Mouse (Mus musculus) thymus, postnatal 25 days (tissue): ENCODE measurements around the gene Armc9.

ENCODE experiments used
- DNase-seq: peaks from one replicate; pipeline ENCODE4 v3.0.0; 2022

The Armc9 gene

GRCm38 (mm10) chr1:86285295-86285694, 130.7 kb downstream of the Armc9 start:
- DNase-seq, result no peak

- DNase-seq, result no peak
Observed at GRCm38 (mm10) chr1:86287473-86287872, 132.9 kb downstream of the Armc9 start.

DNA sequence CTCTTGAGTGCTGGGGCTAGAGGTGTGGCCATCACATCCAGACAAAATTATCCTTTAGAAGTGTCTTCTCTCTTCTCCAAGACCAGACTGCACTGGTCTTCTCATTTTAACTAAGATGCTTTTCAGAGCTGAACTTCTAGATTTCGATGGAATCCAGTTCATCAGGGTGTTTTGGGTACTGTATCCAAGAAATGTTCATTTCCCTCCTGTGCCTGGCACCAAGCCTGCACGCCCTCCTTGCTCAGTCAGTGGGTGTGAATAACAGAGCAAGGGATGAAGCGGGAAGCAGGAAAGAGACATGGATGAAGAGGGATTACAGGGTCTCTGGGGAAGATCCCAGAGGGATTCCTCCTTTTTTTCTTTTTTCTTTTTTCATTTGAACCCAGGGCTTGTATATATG, 135.9 kb downstream of the Armc9 start:
- no peak for DNase-seq

- DNase-seq, result no peak
Observed at GRCm38 (mm10) chr1:86293091-86293490, 138.5 kb downstream of the Armc9 start.

DNA sequence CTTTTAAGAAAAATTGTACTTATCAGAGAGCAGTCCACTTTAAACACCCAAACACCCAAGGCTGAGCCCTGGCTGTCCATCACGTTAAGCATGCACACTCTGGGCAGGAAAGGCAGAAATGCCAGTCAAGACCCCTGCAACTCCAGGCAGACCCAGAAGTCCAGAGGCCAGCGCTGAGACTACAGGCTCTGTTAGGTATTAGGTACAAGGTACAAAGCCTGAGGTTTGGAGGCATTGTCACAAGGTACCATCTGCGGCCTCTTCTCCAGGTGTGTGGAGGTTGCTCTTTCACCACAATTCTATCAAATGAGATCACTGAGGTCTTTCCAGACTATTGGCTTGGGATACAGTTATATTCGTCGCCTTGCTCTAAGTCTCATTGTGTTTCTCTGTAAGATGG, 139.3 kb downstream of the Armc9 start:
- no peak for DNase-seq

DNA sequence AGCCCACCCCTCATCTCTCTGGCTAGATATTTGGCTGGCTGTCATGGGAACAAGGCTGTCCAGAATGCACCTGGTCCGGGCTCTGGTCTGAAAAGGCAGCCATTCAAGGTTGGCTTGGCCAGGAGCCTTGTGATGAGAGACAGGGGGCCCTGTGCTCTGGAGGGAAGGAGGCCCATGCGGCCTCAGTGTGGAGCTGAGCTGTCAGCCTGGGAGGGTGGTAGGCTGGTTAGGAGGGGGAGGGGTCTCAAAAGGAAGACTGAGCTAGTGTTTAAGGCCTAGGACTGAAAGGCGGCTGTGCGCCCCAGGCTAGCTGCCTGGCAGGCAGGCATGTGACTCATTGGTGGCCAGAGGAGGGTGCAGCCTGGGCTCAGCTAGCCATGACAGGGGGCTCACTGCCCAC, 139.9 kb downstream of the Armc9 start:
- DNase-seq, result no peak

DNA sequence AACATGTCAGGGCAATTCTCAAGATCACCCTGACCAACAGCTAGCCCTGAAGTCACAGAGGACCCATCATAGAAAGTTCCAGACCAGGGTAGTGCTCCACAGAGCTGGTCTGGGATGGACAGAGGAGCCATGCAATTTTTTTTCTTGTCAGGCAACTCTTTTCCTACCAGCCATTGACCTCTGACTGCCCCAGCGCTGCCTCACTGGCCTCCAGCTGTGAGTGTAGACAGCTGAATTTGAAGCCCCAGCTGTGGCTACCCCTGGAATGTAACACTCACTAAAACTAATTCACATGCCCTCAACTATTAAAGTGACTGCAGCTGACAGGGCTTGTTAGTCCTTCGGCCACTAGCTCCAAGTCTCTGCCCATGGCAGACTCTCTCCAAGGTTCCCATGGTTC, 145.5 kb downstream of the Armc9 start:
- no peak for DNase-seq

DNA sequence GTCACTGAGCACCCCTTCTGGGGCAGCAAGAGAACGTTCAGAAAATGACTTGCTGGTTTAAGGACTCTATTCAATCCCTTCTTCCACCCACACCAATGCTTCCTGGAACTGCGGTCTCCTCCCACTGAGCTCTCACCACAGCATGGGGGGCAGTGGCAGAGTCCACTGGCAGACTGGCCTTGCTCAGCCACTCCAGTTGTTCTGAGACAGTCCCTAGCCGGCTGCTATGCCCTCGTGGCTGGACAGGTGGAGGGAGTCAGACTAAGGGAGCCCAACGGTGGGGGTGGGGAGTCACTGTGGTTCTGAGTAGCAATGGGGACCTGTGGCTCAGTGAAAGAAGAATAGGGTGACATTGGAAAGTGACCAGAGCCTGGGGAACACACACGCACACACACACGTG, 146.2 kb downstream of the Armc9 start:
- peak; percentile 9 for DNase-seq

- DNase-seq, result peak; percentile 68
Observed at GRCm38 (mm10) chr1:86301221-86302091, 146.9 kb downstream of the Armc9 start.

GRCm38 (mm10) chr1:86302532-86302931, 148.0 kb downstream of the Armc9 start, which contains the start of gene B3gnt7:
TSS of gene B3gnt7 (plus strand) at chr1:86302832.
- DNase-seq, result no peak

- peak; percentile 20 for DNase-seq
Observed at GRCm38 (mm10) chr1:86303063-86303872, 148.7 kb downstream of the Armc9 start.

DNA sequence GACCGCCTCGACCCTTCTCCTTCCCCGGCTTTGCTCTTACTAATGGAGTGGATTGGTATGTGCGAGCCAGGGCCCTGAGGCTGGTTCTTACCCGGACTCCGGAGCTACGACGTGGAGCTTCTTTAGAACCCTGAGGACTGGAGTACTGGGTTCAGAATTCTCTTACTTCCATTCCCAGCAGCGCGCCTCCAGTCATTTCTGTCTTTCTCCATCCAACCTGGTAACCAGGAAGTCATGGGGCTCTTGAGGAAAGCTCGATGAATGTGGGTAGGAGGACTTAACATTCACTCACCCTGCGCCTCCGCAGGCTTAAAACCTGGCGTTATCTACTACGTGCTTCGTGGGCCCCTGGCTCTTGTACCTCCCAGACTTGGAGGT, 149.3 kb downstream of the Armc9 start:
- DNase-seq, result no peak

GRCm38 (mm10) chr1:86306686-86307085, 152.1 kb downstream of the Armc9 start:
- DNase-seq, result no peak

DNA sequence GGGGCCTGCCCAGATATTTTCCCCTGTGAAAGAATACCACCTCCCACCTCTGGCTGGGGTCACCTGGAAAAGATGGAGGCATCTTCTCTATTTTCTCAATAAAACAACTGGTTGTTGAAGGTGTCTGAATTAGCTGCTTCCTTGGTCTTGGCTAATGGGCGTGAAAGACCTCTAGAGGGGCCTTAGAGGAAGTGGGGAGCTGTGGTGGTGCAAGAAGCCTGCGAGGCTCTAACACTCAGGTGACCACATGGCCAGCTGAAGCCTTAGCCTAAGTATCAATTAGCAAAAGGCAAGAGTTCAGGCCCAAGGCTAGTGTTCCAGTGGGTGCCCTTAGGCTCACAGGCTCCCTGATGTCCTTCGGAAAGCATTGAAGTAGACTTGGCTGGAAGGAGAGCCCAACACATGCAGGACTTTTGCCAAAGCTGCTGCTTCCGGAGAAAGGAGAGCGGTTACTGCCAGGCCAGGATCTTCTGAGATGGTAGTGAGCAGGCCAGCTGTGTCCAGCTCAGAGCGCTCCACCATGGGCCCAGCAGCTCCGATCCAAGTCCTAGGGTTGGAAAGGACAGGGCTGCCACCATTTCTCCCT, 152.7 kb downstream of the Armc9 start:
- DNase-seq, result no peak

GRCm38 (mm10) chr1:86307871-86308641, 153.5 kb downstream of the Armc9 start:
- DNase-seq, result no peak

- DNase-seq, result no peak
Observed at GRCm38 (mm10) chr1:86309270-86309833, 154.8 kb downstream of the Armc9 start.

- DNase-seq, result no peak
Observed at GRCm38 (mm10) chr1:86310536-86311310, 156.1 kb downstream of the Armc9 start.

- DNase-seq, result no peak
Observed at GRCm38 (mm10) chr1:86311467-86312005, 157.0 kb downstream of the Armc9 start.

DNA sequence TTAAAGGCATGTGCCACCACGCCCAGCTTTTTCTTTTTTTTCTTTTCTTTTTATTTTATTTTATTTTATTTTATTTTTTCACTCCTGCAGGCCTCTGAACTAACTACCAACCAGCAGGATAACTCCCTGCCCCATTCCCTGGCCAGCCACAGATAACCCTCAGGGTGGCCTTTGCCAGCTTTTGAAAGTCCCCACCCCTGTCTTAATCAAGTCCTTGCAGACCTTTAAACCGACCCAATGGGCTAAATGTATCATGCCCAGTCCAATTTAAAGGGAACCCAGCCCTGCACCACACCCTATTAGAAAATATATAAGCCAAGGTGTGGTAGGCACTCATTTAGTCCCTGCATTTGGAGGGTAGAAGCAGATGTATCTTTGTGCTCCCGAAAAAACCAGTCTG, 157.7 kb downstream of the Armc9 start:
- DNase-seq, result no peak

GRCm38 (mm10) chr1:86313096-86313771, 158.7 kb downstream of the Armc9 start:
- DNase-seq, result no peak

DNA sequence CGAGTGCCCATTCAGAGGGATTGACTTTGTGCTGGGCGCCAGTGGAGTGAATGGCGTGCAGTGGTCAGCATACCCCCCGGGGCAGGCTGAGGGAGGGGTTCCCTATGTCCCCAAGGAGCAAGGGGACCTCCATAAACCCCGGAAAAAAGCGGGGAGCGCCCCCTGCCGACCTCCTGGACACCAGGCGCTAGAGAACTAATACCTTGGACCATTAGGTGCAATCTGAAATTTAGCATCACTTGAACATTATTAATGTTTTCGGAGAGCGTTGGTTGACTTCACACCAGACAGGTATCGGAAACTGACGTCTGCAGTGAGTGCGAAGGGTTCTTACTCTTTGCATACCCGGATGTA, 159.2 kb downstream of the Armc9 start:
- DNase-seq, result peak; percentile 53
